Mouse (Mus musculus) liver, embryonic 14.5 days (tissue): ENCODE data around the gene Zg16.

ENCODE experiments used
- CTCF ChIP-seq: IDR thresholded peaks from 2 replicates; pipeline ENCODE4 v1.5.1; 2016; ENCODE audit warnings: antibody characterized with exemption, low read depth, control low read depth
- EP300 ChIP-seq: IDR thresholded peaks from 2 replicates; pipeline ENCODE4 v1.6.1; 2016; ENCODE audit warnings: antibody characterized with exemption, low read depth

GRCm38 (mm10) chr7:127025556-127026160, 61.5 kb downstream of the Zg16 start:
- TF ChIP-seq CTCF (no peak), EP300 (no peak)
